In genomic region chr10:40141864-40142523, GRCm38 (mm10) we compare ENCODE assay signal across 8 mouse cellular contexts. TPM values are rescaled to one million over a fixed set of nuclear protein-coding genes. Genes with fewer than 3 reads are reported as not detected.
DNase-seq lines count a peak whose midpoint lies in the region; ATAC-seq and TF ChIP-seq lines count a peak whose summit lies in the region.

Slc16a10 (minus strand) TSS chr10:40142258.

- no peaks in the 10 kb centered on the region; the same call in 1 of the 2 replicates for H3K79me2 ChIP-seq in CH12.LX (replicated peaks; ENCODE audit: control insufficient read depth, extremely low read depth, insufficient read depth, poor library complexity, severe bottlenecking)

- peak; percentile 100 for ATAC-seq in forebrain, embryonic 11.5 days (replicated peaks; ENCODE audit: low FRiP score)
- ATAC-seq in heart, embryonic 15.5 days (replicated peaks; ENCODE audit: insufficient number of reproducible peaks, insufficient read depth, low FRiP score, low read depth): peak; percentile 98
- peak; percentile 94 for ATAC-seq in liver, embryonic 12.5 days

- no peaks in the 10 kb centered on the region for H3K36me3 ChIP-seq in CH12.LX (replicated peaks in 1 of 2; ENCODE audit: control insufficient read depth in 1 of 2, insufficient read depth in 1 of 2, low read length in 1 of 2)
- no peaks in the 10 kb centered on the region for H3K36me3 ChIP-seq in forebrain, embryonic 11.5 days (ENCODE audit: control insufficient read depth, insufficient read depth, low read length)
- no peaks in the 10 kb centered on the region for H3K36me3 ChIP-seq in heart, embryonic 15.5 days
- H3K36me3 ChIP-seq in liver, embryonic 12.5 days: peaks cover 19% of the 10 kb centered on the region
- no peaks in the 10 kb centered on the region for H3K36me3 ChIP-seq in splenic B cell, adult 2 months (ENCODE audit: control insufficient read depth, insufficient read depth, low read length, poor library complexity, severe bottlenecking)

- TF ChIP-seq EP300 in CH12.LX (IDR thresholded peaks at IDR 0.05; ENCODE audit: low read length): no peak

- H3K9ac ChIP-seq in CH12.LX (ENCODE audit: insufficient read depth, low read depth): peak within 1 kb of the TSS; percentile 55
- H3K9ac ChIP-seq in forebrain, embryonic 11.5 days (ENCODE audit: low read length): peak within 1 kb of the TSS; percentile 65
- H3K9ac ChIP-seq in heart, embryonic 15.5 days: peak within 1 kb of the TSS; percentile 72
- H3K9ac ChIP-seq in liver, embryonic 12.5 days: peak within 1 kb of the TSS; percentile 98

- H3K4me1 ChIP-seq in CH12.LX (ENCODE audit: control insufficient read depth in 1 of 2, insufficient read depth in 2 of 2): peaks cover 3 to 25% of the 10 kb centered on the region in 2 experiments
- H3K4me1 ChIP-seq in forebrain, embryonic 11.5 days (replicated peaks; ENCODE audit: control insufficient read depth, insufficient read depth, low read length): no peaks in the 10 kb centered on the region
- H3K4me1 ChIP-seq in heart, embryonic 15.5 days (replicated peaks): peaks cover 28% of the 10 kb centered on the region
- H3K4me1 ChIP-seq in liver, embryonic 12.5 days: peaks cover 82% of the 10 kb centered on the region

- H3K4me3 ChIP-seq in CH12.LX (replicated peaks in 1 of 3; ENCODE audit: low read depth in 2 of 3, low read length in 2 of 3, poor library complexity in 1 of 3): peak within 1 kb of the TSS; percentile 52 to 76 (median 63)
- peak within 1 kb of the TSS; percentile 55 for H3K4me3 ChIP-seq in forebrain, embryonic 11.5 days (ENCODE audit: low read depth, low read length)
- peak within 1 kb of the TSS; percentile 71 for H3K4me3 ChIP-seq in heart, embryonic 15.5 days
- H3K4me3 ChIP-seq in liver, embryonic 12.5 days: peak within 1 kb of the TSS; percentile 94

- 0 out of 2 replicates have a peak within 1 kb of the TSS, but pooled peaks have one; percentile 13 for H3K27ac ChIP-seq in CH12.LX (ENCODE audit: insufficient read depth, low read depth)
- H3K27ac ChIP-seq in forebrain, embryonic 11.5 days (ENCODE audit: low read depth, low read length): no peak within 1 kb of the TSS
- H3K27ac ChIP-seq in heart, embryonic 15.5 days: peak within 1 kb of the TSS; percentile 80
- peak within 1 kb of the TSS; percentile 94 for H3K27ac ChIP-seq in liver, embryonic 12.5 days

- peaks cover 10% of the 10 kb centered on the region for H3K27me3 ChIP-seq in CH12.LX (replicated peaks)
- H3K27me3 ChIP-seq in forebrain, embryonic 11.5 days (ENCODE audit: control insufficient read depth, insufficient read depth, low read length): peaks cover 6% of the 10 kb centered on the region; the same call in 1 of the 2 replicates
- H3K27me3 ChIP-seq in heart, embryonic 15.5 days: no peaks in the 10 kb centered on the region
- no peaks in the 10 kb centered on the region for H3K27me3 ChIP-seq in liver, embryonic 12.5 days (replicated peaks)
- H3K27me3 ChIP-seq in splenic B cell, adult 2 months (ENCODE audit: control insufficient read depth, insufficient read depth, low read length, poor library complexity, severe bottlenecking): no peaks in the 10 kb centered on the region

- H3K4me2 ChIP-seq in CH12.LX (ENCODE audit: insufficient read depth, low read depth, poor library complexity, severe bottlenecking): peak within 1 kb of the TSS; percentile 81
- peak within 1 kb of the TSS; percentile 91 for H3K4me2 ChIP-seq in forebrain, embryonic 11.5 days (ENCODE audit: low read depth, low read length, severe bottlenecking)
- H3K4me2 ChIP-seq in heart, embryonic 15.5 days: peak within 1 kb of the TSS; percentile 82
- H3K4me2 ChIP-seq in liver, embryonic 12.5 days: peak within 1 kb of the TSS; percentile 86

- DNase-seq in CH12.LX (ENCODE audit: extremely low read depth): peak; percentile 95
- peak; percentile 98 for DNase-seq in c-Kit-positive CD71-positive TER-119-negative erythroid progenitor cells, embryonic 14.5 days (ENCODE audit: low read depth)
- peak; percentile 96 for DNase-seq in forebrain, embryonic 11.5 days (ENCODE audit: low spot score)
- peak; percentile 96 for DNase-seq in kidney, postnatal 14 days
- peak; percentile 97 for DNase-seq in naive thymus-derived CD4-positive, alpha-beta T cell, adult 2 months (ENCODE audit: low read depth)
- peak; percentile 98 for DNase-seq in splenic B cell, adult 2 months (ENCODE audit: low read depth, low spot score)

- in situ Hi-C loops in CH12.LX (cut with MboI; ENCODE audit: low pct_ligation_motif_present, low pct_unique_long_range_greater_than_20kb, low sequenced_read_pairs): no loop called here

- TF ChIP-seq RAD21 in CH12.LX (IDR thresholded peaks at IDR 0.05; ENCODE audit: low read depth, low read length): no peak

- H3K9me3 ChIP-seq in CH12.LX (replicated peaks; ENCODE audit: low read length): no peaks in the 10 kb centered on the region
- H3K9me3 ChIP-seq in forebrain, embryonic 11.5 days (ENCODE audit: control insufficient read depth, low read length): no peaks in the 10 kb centered on the region
- H3K9me3 ChIP-seq in heart, embryonic 15.5 days (replicated peaks): no peaks in the 10 kb centered on the region
- H3K9me3 ChIP-seq in liver, embryonic 12.5 days (replicated peaks): no peaks in the 10 kb centered on the region

- dilution Hi-C loops in CH12.LX (cut with MboI; ENCODE audit: extremely low pct_ligation_motif_present, extremely low pct_unique_long_range_greater_than_20kb, low sequenced_read_pairs): no loop called here

- peak; percentile 94 for TF ChIP-seq POLR2A in CH12.LX (IDR thresholded peaks at IDR 0.05; ENCODE audit: low read depth, low read length)

- no peak for TF ChIP-seq CTCF in CH12.LX (conservative IDR thresholded peaks at IDR 0.05 in 1 of 2, IDR thresholded peaks at IDR 0.05 in 1 of 2; ENCODE audit: low read depth in 2 of 2, low read length in 2 of 2)

- WGBS in forebrain, embryonic 11.5 days: 1% methylated on average over 53 of the region's 76 CpGs
- under 1% methylated on average over 48 of the region's 76 CpGs for WGBS in heart, embryonic 15.5 days
- under 1% methylated on average over 69 of the region's 76 CpGs for WGBS in liver, embryonic 12.5 days (ENCODE audit: insufficient replicate concordance)

TF ChIP-seq in CH12.LX, 34 proteins besides CTCF, POLR2A, EP300 and RAD21 (continues in another document):
- TF ChIP-seq NELFE (IDR thresholded peaks at IDR 0.05; ENCODE audit: low read depth, low read length) (peak; percentile 81), MAFK (IDR thresholded peaks at IDR 0.05; ENCODE audit: insufficient replicate concordance, low read length) (no peak), PAX5 (IDR thresholded peaks at IDR 0.05; ENCODE audit: low read length) (no peak), NRF1 (IDR thresholded peaks at IDR 0.05; ENCODE audit: low read depth, low read length) (peak; percentile 73), USF2 (conservative IDR thresholded peaks at IDR 0.05; ENCODE audit: low read depth, low read length) (no peak), CHD1 (IDR thresholded peaks at IDR 0.05; ENCODE audit: low read depth, low read length) (no peak), ELF1 (IDR thresholded peaks at IDR 0.05; ENCODE audit: low read depth, low read length) (no peak), SMC3 (IDR thresholded peaks at IDR 0.05; ENCODE audit: low read depth, low read length) (no peak), POLR2AphosphoS2 (IDR thresholded peaks at IDR 0.05; ENCODE audit: low read depth, low read length) (no peak), MXI1 (IDR thresholded peaks at IDR 0.05; ENCODE audit: low read depth, low read length) (peak; percentile 18; the same call in 1 of the 2 replicates), IRF4 (IDR thresholded peaks at IDR 0.05; ENCODE audit: low read depth, low read length) (no peak), TCF12 (IDR thresholded peaks at IDR 0.05; ENCODE audit: low read depth, low read length) (peak; percentile 69), MEF2A (IDR thresholded peaks at IDR 0.05; ENCODE audit: borderline replicate concordance, low read depth, low read length) (peak; percentile 49; the same call in 1 of the 2 replicates), RCOR1 (conservative IDR thresholded peaks at IDR 0.05; ENCODE audit: low read depth, low read length) (no peak), UBTF (IDR thresholded peaks at IDR 0.05; ENCODE audit: low read depth, low read length) (no peak), ZNF384 (IDR thresholded peaks at IDR 0.05; ENCODE audit: low read depth, low read length) (no peak), E2F4 (IDR thresholded peaks at IDR 0.05; ENCODE audit: insufficient replicate concordance, low read depth, low read length) (peak; percentile 81; the same call in 1 of the 2 replicates), HCFC1 (IDR thresholded peaks at IDR 0.05; ENCODE audit: low read depth, low read length) (peak; percentile 21; the same call in 1 of the 2 replicates), MAX (IDR thresholded peaks at IDR 0.05; ENCODE audit: low read length) (peak; percentile 28; the same call in 1 of the 2 replicates), GABPA (IDR thresholded peaks at IDR 0.05; ENCODE audit: insufficient replicate concordance, low read depth, low read length) (no peak), MAZ (IDR thresholded peaks at IDR 0.05; ENCODE audit: low read depth, low read length) (no peak), BHLHE40 (IDR thresholded peaks at IDR 0.05; ENCODE audit: low read depth, low read length) (no peak), ETS1 (conservative IDR thresholded peaks at IDR 0.05; ENCODE audit: low read depth, low read length) (no peak), ZC3H11A (IDR thresholded peaks at IDR 0.05; ENCODE audit: low read depth, low read length) (no peak), ZMIZ1 (IDR thresholded peaks at IDR 0.05; ENCODE audit: low read depth, low read length) (peak; percentile 91), MYC (IDR thresholded peaks at IDR 0.05; ENCODE audit: low read depth, low read length) (0 out of 2 replicates have a peak, but pooled peaks have one; percentile 19), KAT2A (IDR thresholded peaks at IDR 0.05; ENCODE audit: insufficient replicate concordance, low read length) (no peak), CHD2 (IDR thresholded peaks at IDR 0.05; ENCODE audit: low read length) (no peak), ZKSCAN1 (IDR thresholded peaks at IDR 0.05; ENCODE audit: borderline replicate concordance, low read depth, low read length) (no peak), USF1 (IDR thresholded peaks at IDR 0.05; ENCODE audit: low read depth, low read length) (no peak), TBP (conservative IDR thresholded peaks at IDR 0.05; ENCODE audit: low read depth, low read length) (peak; percentile 88)

RNA-seq across cellular contexts. Expression of gene Slc16a10, which starts in this region (rescaled TPM):
- total RNA-seq in CH12.LX (2012; rRNA removed): 10.4 TPM in 2 replicates
- 4.5 TPM in 2 replicates for total RNA-seq in CH12.LX (2014; rRNA removed)
- 3.5 and 4.1 TPM in 2 replicates for polyA plus RNA-seq in CH12.LX (2012; ENCODE audit: insufficient read length, low read depth)
- 6.2 and 9.1 TPM in 2 replicates for polyA plus RNA-seq in forebrain, embryonic 11.5 days (2014; fragmentation: Nextera tagmentation; extraction: Ambion mirVana)
- 14.8 and 20.8 TPM in 2 replicates for polyA plus RNA-seq in heart, embryonic 15.5 days (2015; fragmentation: Nextera tagmentation; extraction: Ambion mirVana)
- polyA plus RNA-seq in liver, embryonic 12.5 days (2016; fragmentation: Nextera tagmentation; extraction: Ambion mirVana): 93.9 and 99.9 TPM in 2 replicates
